Mouse (Mus musculus) NIH3T3 (cell line): Measurements from ENCODE around the gene 5730409E04Rik.

Experiments used
- DNase-seq: peaks from one replicate; pipeline ENCODE4 v3.0.0-alpha.2; 2012; ENCODE audit warnings: low read depth

5730409E04Rik gene

GRCm38 (mm10) chr4:126609606-126610181 lies at the start of gene 5730409E04Rik:
TSS of gene 5730409E04Rik (plus strand) at chr4:126609818.
- DNase-seq = peak; percentile 91

GRCm38 (mm10) chr4:126563798-126564197 lies 45.8 kb upstream of the 5730409E04Rik start:
- no peak for DNase-seq

- no peak for DNase-seq
Observed at GRCm38 (mm10) chr4:126567243-126567642, 42.4 kb upstream of the 5730409E04Rik start.

GRCm38 (mm10) chr4:126569783-126570182 lies 39.8 kb upstream of the 5730409E04Rik start:
- DNase-seq = no peak

GRCm38 (mm10) chr4:126576281-126576680 lies 33.3 kb upstream of the 5730409E04Rik start:
- DNase-seq = no peak

GRCm38 (mm10) chr4:126577920-126578319 lies 31.7 kb upstream of the 5730409E04Rik start:
- DNase-seq = no peak

- no peak for DNase-seq
Observed at GRCm38 (mm10) chr4:126579077-126579476, 30.5 kb upstream of the 5730409E04Rik start.

- DNase-seq = no peak
Observed at GRCm38 (mm10) chr4:126585739-126586138, 23.9 kb upstream of the 5730409E04Rik start.

- no peak for DNase-seq
Observed at GRCm38 (mm10) chr4:126592039-126592438, 17.6 kb upstream of the 5730409E04Rik start.

GRCm38 (mm10) chr4:126599971-126600754 lies 9.5 kb upstream of the 5730409E04Rik start:
- peak; percentile 81 for DNase-seq

GRCm38 (mm10) chr4:126601597-126602444 lies 7.8 kb upstream of the 5730409E04Rik start:
- DNase-seq = peak; percentile 87

GRCm38 (mm10) chr4:126602445-126602762 lies 7.2 kb upstream of the 5730409E04Rik start:
- DNase-seq = no peak

- DNase-seq = no peak
Observed at GRCm38 (mm10) chr4:126604141-126604540, 5.5 kb upstream of the 5730409E04Rik start.

- no peak for DNase-seq
Observed at GRCm38 (mm10) chr4:126605751-126606150, 3.9 kb upstream of the 5730409E04Rik start.

- no peak for DNase-seq
Observed at GRCm38 (mm10) chr4:126611991-126612390, 2.4 kb downstream of the 5730409E04Rik start.

GRCm38 (mm10) chr4:126616312-126616711 lies 6.7 kb downstream of the 5730409E04Rik start:
- DNase-seq = no peak

- no peak for DNase-seq
Observed at GRCm38 (mm10) chr4:126619691-126620330, 10.2 kb downstream of the 5730409E04Rik start.

GRCm38 (mm10) chr4:126620349-126620874 lies 10.8 kb downstream of the 5730409E04Rik start:
- DNase-seq = no peak

- DNase-seq = no peak
Observed at GRCm38 (mm10) chr4:126627021-126627681, 17.5 kb downstream of the 5730409E04Rik start.

- peak; percentile 44 for DNase-seq
Observed at GRCm38 (mm10) chr4:126631922-126632321, 22.3 kb downstream of the 5730409E04Rik start.

GRCm38 (mm10) chr4:126632668-126633067 lies 23.1 kb downstream of the 5730409E04Rik start:
- DNase-seq = no peak
